Mouse (Mus musculus): ENCODE results near the gene St3gal3. TPM values are rescaled to one million over a fixed set of nuclear protein-coding genes. Genes with fewer than 3 reads are reported as not detected.

St3gal3 gene
- polyA plus RNA-seq, 1 experiment = 23.4 TPM

GRCm38 (mm10) chr4:118081608-118082331 lies 52.9 kb downstream of the St3gal3 start:
- DNase-seq = no peak
- WGBS = 87% methylated on average over 18 of the region's 18 CpGs
- Histone ChIP-seq H3K4me3 (replicated peaks; ENCODE audit: extremely low read depth, low read depth, low read length) (no peak overlapping the region), H3K4me1 (ENCODE audit: control insufficient read depth, insufficient read depth, low read length) (no peaks in the 10 kb centered on the region)
- TF ChIP-seq POLR2A (IDR thresholded peaks at IDR 0.05; ENCODE audit: borderline replicate concordance, extremely low read depth, low read depth, low read length) = no peak
- no peak for TF ChIP-seq CTCF (IDR thresholded peaks at IDR 0.05; ENCODE audit: insufficient read depth, low read length)

GRCm38 (mm10) chr4:118080481-118080880 lies 54.2 kb downstream of the St3gal3 start:
- no peak overlapping the region for H3K4me3 ChIP-seq (replicated peaks; ENCODE audit: extremely low read depth, low read depth, low read length)
- no peaks in the 10 kb centered on the region for H3K4me1 ChIP-seq (ENCODE audit: control insufficient read depth, insufficient read depth, low read length)
- TF ChIP-seq POLR2A (IDR thresholded peaks at IDR 0.05; ENCODE audit: borderline replicate concordance, extremely low read depth, low read depth, low read length) = no peak
- no peak for TF ChIP-seq CTCF (IDR thresholded peaks at IDR 0.05; ENCODE audit: insufficient read depth, low read length)
- 59% methylated on average over 8 of the region's 8 CpGs for WGBS
- DNase-seq = no peak

GRCm38 (mm10) chr4:118079195-118079594 lies 55.5 kb downstream of the St3gal3 start:
- DNase-seq = no peak
- WGBS = 86% methylated on average over 8 of the region's 8 CpGs
- H3K4me3 ChIP-seq (replicated peaks; ENCODE audit: extremely low read depth, low read depth, low read length) = no peak overlapping the region
- no peaks in the 10 kb centered on the region for H3K4me1 ChIP-seq (ENCODE audit: control insufficient read depth, insufficient read depth, low read length)
- TF ChIP-seq POLR2A (IDR thresholded peaks at IDR 0.05; ENCODE audit: borderline replicate concordance, extremely low read depth, low read depth, low read length) = no peak
- no peak for TF ChIP-seq CTCF (IDR thresholded peaks at IDR 0.05; ENCODE audit: insufficient read depth, low read length)

GRCm38 (mm10) chr4:118078576-118078975 lies 56.1 kb downstream of the St3gal3 start:
- DNase-seq = no peak
- Histone ChIP-seq H3K4me1 (ENCODE audit: control insufficient read depth, insufficient read depth, low read length) (no peaks in the 10 kb centered on the region), H3K4me3 (replicated peaks; ENCODE audit: extremely low read depth, low read depth, low read length) (no peak overlapping the region)
- 91% methylated on average over 9 of the region's 9 CpGs for WGBS
- no peak for TF ChIP-seq CTCF (IDR thresholded peaks at IDR 0.05; ENCODE audit: insufficient read depth, low read length)
- no peak for TF ChIP-seq POLR2A (IDR thresholded peaks at IDR 0.05; ENCODE audit: borderline replicate concordance, extremely low read depth, low read depth, low read length)

GRCm38 (mm10) chr4:118077293-118077752 lies 57.4 kb downstream of the St3gal3 start:
- Histone ChIP-seq H3K4me3 (replicated peaks; ENCODE audit: extremely low read depth, low read depth, low read length) (no peak overlapping the region), H3K4me1 (ENCODE audit: control insufficient read depth, insufficient read depth, low read length) (no peaks in the 10 kb centered on the region)
- 80% methylated on average over 12 of the region's 12 CpGs for WGBS
- no peak for DNase-seq
- TF ChIP-seq CTCF (IDR thresholded peaks at IDR 0.05; ENCODE audit: insufficient read depth, low read length) (no peak), POLR2A (IDR thresholded peaks at IDR 0.05; ENCODE audit: borderline replicate concordance, extremely low read depth, low read depth, low read length) (no peak)

GRCm38 (mm10) chr4:118076648-118077047 lies 58.1 kb downstream of the St3gal3 start:
- 85% methylated on average over 1 of the region's 1 CpGs for WGBS
- TF ChIP-seq POLR2A (IDR thresholded peaks at IDR 0.05; ENCODE audit: borderline replicate concordance, extremely low read depth, low read depth, low read length) (no peak), CTCF (IDR thresholded peaks at IDR 0.05; ENCODE audit: insufficient read depth, low read length) (no peak)
- Histone ChIP-seq H3K4me1 (ENCODE audit: control insufficient read depth, insufficient read depth, low read length) (no peaks in the 10 kb centered on the region), H3K4me3 (replicated peaks; ENCODE audit: extremely low read depth, low read depth, low read length) (no peak overlapping the region)
- no peak for DNase-seq

GRCm38 (mm10) chr4:118075343-118075742 lies 59.4 kb downstream of the St3gal3 start:
- Histone ChIP-seq H3K4me1 (ENCODE audit: control insufficient read depth, insufficient read depth, low read length) (no peaks in the 10 kb centered on the region), H3K4me3 (replicated peaks; ENCODE audit: extremely low read depth, low read depth, low read length) (no peak overlapping the region)
- no peak for TF ChIP-seq CTCF (IDR thresholded peaks at IDR 0.05; ENCODE audit: insufficient read depth, low read length)
- no peak for TF ChIP-seq POLR2A (IDR thresholded peaks at IDR 0.05; ENCODE audit: borderline replicate concordance, extremely low read depth, low read depth, low read length)
- 84% methylated on average over 9 of the region's 9 CpGs for WGBS
- no peak for DNase-seq

GRCm38 (mm10) chr4:118074236-118074635 lies 60.5 kb downstream of the St3gal3 start:
- TF ChIP-seq POLR2A (IDR thresholded peaks at IDR 0.05; ENCODE audit: borderline replicate concordance, extremely low read depth, low read depth, low read length) = no peak
- 0 out of 2 replicates have a peak, but pooled peaks have one; percentile 11 for TF ChIP-seq CTCF (IDR thresholded peaks at IDR 0.05; ENCODE audit: insufficient read depth, low read length)
- 79% methylated on average over 4 of the region's 4 CpGs for WGBS
- Histone ChIP-seq H3K4me3 (replicated peaks; ENCODE audit: extremely low read depth, low read depth, low read length) (no peak overlapping the region), H3K4me1 (ENCODE audit: control insufficient read depth, insufficient read depth, low read length) (no peaks in the 10 kb centered on the region)
- DNase-seq = no peak

GRCm38 (mm10) chr4:118073128-118073527 lies 61.6 kb downstream of the St3gal3 start:
- TF ChIP-seq CTCF (IDR thresholded peaks at IDR 0.05; ENCODE audit: insufficient read depth, low read length) (no peak), POLR2A (IDR thresholded peaks at IDR 0.05; ENCODE audit: borderline replicate concordance, extremely low read depth, low read depth, low read length) (no peak)
- 87% methylated on average over 6 of the region's 6 CpGs for WGBS
- Histone ChIP-seq H3K4me3 (replicated peaks; ENCODE audit: extremely low read depth, low read depth, low read length) (no peak overlapping the region), H3K4me1 (ENCODE audit: control insufficient read depth, insufficient read depth, low read length) (no peaks in the 10 kb centered on the region)
- DNase-seq = no peak

- Histone ChIP-seq H3K4me1 (ENCODE audit: control insufficient read depth, insufficient read depth, low read length) (no peaks in the 10 kb centered on the region), H3K4me3 (replicated peaks; ENCODE audit: extremely low read depth, low read depth, low read length) (no peak overlapping the region)
- TF ChIP-seq POLR2A (IDR thresholded peaks at IDR 0.05; ENCODE audit: borderline replicate concordance, extremely low read depth, low read depth, low read length) = no peak
- TF ChIP-seq CTCF (IDR thresholded peaks at IDR 0.05; ENCODE audit: insufficient read depth, low read length) = no peak
- DNase-seq = no peak
- 83% methylated on average over 7 of the region's 7 CpGs for WGBS
Observed at GRCm38 (mm10) chr4:118071891-118072290, 62.8 kb downstream of the St3gal3 start.
